Mouse (Mus musculus) midbrain, embryonic 11.5 days (tissue): ENCODE data around the gene Olfr212. TPM values are rescaled to one million over a fixed set of nuclear protein-coding genes. Genes with fewer than 3 reads are reported as not detected.
"Not testable (repeated sequence)": the region's sequence is repeated elsewhere in the genome, so short reads cannot be mapped to it uniquely, and the experiment has no call there.

ENCODE experiments used
- ATAC-seq: fragments of 200-750 bp; cut with Nextera tagmentation; 2 replicates; pipeline ENCODE4 v1.8.0; 2017; ENCODE audit warnings: moderate TSS enrichment, moderate library complexity; ENCODE audit not compliant: low FRiP score
- DNase-seq: peaks from one replicate; pipeline ENCODE4 v3.0.0; 2015; ENCODE audit warnings: low spot score; ENCODE audit errors: missing footprints
- H3K27ac ChIP-seq: fragments of 300-500 bp; sonication (generic); 2 replicates; pipeline ENCODE4 v1.5.1; 2014; ENCODE audit warnings: low read depth, low read length
- H3K27me3 ChIP-seq: fragments of 300-500 bp; sonication (generic); 2 replicates; pipeline ENCODE4 v1.6.1; 2014; ENCODE audit warnings: mild to moderate bottlenecking, low read length, moderate library complexity, mixed read lengths; ENCODE audit not compliant: control insufficient read depth, insufficient read depth
- H3K36me3 ChIP-seq: fragments of 300-500 bp; sonication (generic); 2 replicates; pipeline ENCODE4 v1.6.1; 2014; ENCODE audit warnings: mild to moderate bottlenecking, low read length, moderate library complexity, mixed read lengths; ENCODE audit not compliant: control insufficient read depth, insufficient read depth
- H3K4me1 ChIP-seq: fragments of 300-500 bp; sonication (generic); 2 replicates; pipeline ENCODE4 v1.6.1; 2014; ENCODE audit warnings: low read length; ENCODE audit not compliant: control insufficient read depth, insufficient read depth
- H3K4me2 ChIP-seq: fragments of 300-500 bp; sonication (generic); 2 replicates; pipeline ENCODE4 v1.6.1; 2014; ENCODE audit warnings: mild to moderate bottlenecking, moderate library complexity
- H3K4me3 ChIP-seq: fragments of 300-500 bp; sonication (generic); 2 replicates; pipeline ENCODE4 v1.5.1; 2014; ENCODE audit warnings: low read depth, low read length
- H3K9ac ChIP-seq: fragments of 300-500 bp; sonication (generic); 2 replicates; pipeline ENCODE4 v1.6.1; 2014; ENCODE audit warnings: low read length
- H3K9me3 ChIP-seq: fragments of 300-500 bp; sonication (generic); 2 replicates; pipeline ENCODE4 v1.6.1; 2016; ENCODE audit warnings: low read length; ENCODE audit not compliant: control insufficient read depth
- WGBS: fragments of 180-500 bp; shearing (Covaris S2); extraction: QIAGEN DNeasy Blood & Tissue Kit; methylation state at CpG from one replicate; pipeline ENCODE4 v1.1.7; 2014; 5-methylcytosine and 5-hydroxymethylcytosine counted together
- polyA plus RNA-seq: library from polyadenylated mRNA; unstranded; fragments of >200 nt; fragmentation: Nextera tagmentation; extraction: Ambion mirVana; gene quantifications from 2 replicates; pipeline ENCODE4 v1.2.1, GENCODE M21; 2014

The Olfr212 gene
- polyA plus RNA-seq, 1 experiment from 2014 or later, result 0.04 TPM

DNA sequence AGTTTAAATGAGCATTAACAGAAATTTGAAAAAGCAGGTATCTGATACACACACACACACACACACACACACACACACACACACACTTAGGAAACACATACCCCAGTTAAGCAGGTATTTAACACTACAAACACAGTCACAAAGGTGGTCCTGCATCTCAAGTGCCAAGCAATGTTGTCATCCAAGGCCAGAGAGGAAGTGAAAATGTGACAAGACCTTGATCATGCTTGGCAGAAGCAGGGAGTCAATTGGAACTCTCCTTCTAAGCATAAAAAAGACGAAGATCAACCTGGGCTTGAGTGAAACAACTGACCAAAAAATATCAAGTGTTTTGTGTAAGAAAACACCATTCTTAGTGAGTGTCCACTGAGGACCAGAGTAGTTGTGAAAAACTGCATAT lies 10.4 kb upstream of the Olfr212 start:
- Histone ChIP-seq H3K36me3 (no peaks in the 10 kb centered on the region), H3K4me2 (no peak overlapping the region), H3K27ac (no peak overlapping the region), H3K27me3 (no peaks in the 10 kb centered on the region), H3K4me3 (no peak overlapping the region), H3K9ac (no peak overlapping the region), H3K9me3 (no peaks in the 10 kb centered on the region), H3K4me1 (no peaks in the 10 kb centered on the region)
- DNase-seq, result no peak
- WGBS, result 68% methylated on average over 1 of the region's 1 CpGs
- no peak for ATAC-seq

DNA sequence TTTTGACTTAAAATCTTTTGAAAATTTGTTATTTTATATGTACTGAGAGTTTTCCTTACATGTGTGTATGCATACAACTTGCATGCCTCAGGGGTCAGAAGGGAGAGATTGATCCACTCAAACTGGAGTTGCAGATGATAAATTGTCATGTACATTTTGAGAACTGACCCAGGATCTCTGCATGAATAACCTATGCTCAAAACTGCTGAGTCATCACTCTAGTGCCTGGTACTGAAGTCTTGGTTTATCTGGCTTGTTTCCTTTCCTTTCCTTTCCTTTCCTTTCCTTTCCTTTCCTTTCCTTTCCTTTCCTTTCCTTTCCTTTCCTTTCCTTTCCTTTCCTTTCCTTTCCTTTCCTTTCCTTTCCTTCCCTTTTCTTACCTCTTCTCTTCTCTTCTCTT lies 8.5 kb downstream of the Olfr212 start:
- Histone ChIP-seq H3K27ac (no peak overlapping the region), H3K4me3 (no peak overlapping the region), H3K4me2 (no peak overlapping the region), H3K9me3 (no peaks in the 10 kb centered on the region), H3K4me1 (no peaks in the 10 kb centered on the region), H3K27me3 (no peaks in the 10 kb centered on the region), H3K9ac (no peak overlapping the region), H3K36me3 (no peaks in the 10 kb centered on the region)
- no peak for DNase-seq
- ATAC-seq, result no peak

DNA sequence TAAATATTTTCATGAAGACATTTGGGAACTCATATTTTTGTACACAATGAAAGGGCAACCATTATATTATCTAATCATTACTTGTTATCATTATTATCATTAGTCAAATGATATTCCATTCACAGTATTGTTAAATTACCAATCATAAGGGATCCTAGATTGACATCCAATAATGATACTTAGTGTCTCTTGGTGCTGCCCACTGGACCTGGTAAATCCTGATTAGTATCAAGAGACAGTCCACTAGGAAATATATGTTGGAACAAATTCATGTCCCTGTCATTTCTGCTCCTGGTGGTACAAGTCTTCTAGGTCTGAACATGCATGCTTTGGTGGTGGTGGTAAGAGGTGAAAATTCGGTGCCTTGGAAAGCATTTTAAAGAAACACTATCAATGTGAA lies 31.8 kb downstream of the Olfr212 start, which contains the start of gene Olfr213:
Gene Olfr213 (plus strand): TSS at position 301 of the 400 bp plus-strand sequence.
- no peaks in the 10 kb centered on the region for H3K27me3 ChIP-seq
- H3K4me2 ChIP-seq, result no peak within 1 kb of the TSS
- DNase-seq (no peak), ATAC-seq (no peak)
- no peak within 1 kb of the TSS for H3K4me3 ChIP-seq
- H3K9me3 ChIP-seq, result no peaks in the 10 kb centered on the region
- H3K9ac ChIP-seq, result no peak within 1 kb of the TSS
- H3K36me3 ChIP-seq, result no peaks in the 10 kb centered on the region
- no peak within 1 kb of the TSS for H3K27ac ChIP-seq
- WGBS, result 89% methylated on average over 1 of the region's 1 CpGs
- no peaks in the 10 kb centered on the region for H3K4me1 ChIP-seq

DNA sequence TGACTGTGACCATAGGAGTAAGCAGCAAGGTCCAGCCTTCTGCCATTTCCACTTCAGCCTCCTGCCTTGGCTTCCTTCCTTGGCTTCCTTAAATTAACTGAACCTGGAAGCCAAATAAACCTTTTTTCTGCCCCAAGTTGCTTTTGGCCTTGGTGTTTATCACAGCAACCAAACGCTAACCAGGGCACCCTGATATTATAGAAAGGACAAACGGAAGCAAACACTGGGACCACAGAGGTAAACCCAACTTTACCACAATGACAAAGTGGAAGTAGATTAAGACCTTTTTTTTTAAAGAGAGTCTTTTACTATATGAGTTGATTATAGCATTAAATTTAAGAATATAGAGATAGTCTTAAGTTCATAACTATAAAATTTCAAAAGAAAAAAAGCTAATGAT lies 36.2 kb downstream of the Olfr212 start:
- H3K4me1 ChIP-seq, result no peaks in the 10 kb centered on the region
- no peak overlapping the region for H3K27ac ChIP-seq
- H3K9ac ChIP-seq, result no peak overlapping the region
- no peaks in the 10 kb centered on the region for H3K27me3 ChIP-seq
- no peaks in the 10 kb centered on the region for H3K9me3 ChIP-seq
- H3K36me3 ChIP-seq, result no peaks in the 10 kb centered on the region
- no peak overlapping the region for H3K4me2 ChIP-seq
- WGBS, result 96% methylated on average over 2 of the region's 2 CpGs
- no peak overlapping the region for H3K4me3 ChIP-seq
- DNase-seq (no peak), ATAC-seq (no peak)

DNA sequence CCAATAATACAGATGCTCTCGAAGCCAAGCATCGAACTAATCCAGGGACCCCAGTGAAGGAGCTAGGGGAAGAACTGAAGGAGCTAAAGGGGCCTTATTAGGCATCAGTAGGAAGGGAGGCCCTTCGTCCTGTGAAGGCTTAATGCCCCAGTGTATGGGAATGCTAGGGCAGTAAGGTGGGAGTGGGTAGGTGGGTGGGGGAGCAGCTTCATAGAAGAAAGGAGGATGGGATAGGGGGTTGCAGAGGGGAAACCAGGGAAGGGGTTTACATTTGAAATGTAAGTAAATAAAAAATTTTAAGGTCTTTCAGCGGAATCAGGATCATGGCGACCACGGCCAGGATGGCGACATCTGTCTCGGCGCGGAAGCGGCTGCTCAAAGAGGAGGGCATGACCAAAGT lies 44.5 kb downstream of the Olfr212 start, which contains the start of gene Gm5580:
Gene Gm5580 (plus strand): TSS at position 301 of the 400 bp plus-strand sequence.
- not testable (repeated sequence) for H3K4me3 ChIP-seq, ATAC-seq, H3K4me2 ChIP-seq, DNase-seq, H3K9ac ChIP-seq, H3K4me1 ChIP-seq, H3K27ac ChIP-seq, H3K36me3 ChIP-seq, H3K27me3 ChIP-seq, H3K9me3 ChIP-seq
- WGBS, result 94% methylated on average over 11 of the region's 11 CpGs

DNA sequence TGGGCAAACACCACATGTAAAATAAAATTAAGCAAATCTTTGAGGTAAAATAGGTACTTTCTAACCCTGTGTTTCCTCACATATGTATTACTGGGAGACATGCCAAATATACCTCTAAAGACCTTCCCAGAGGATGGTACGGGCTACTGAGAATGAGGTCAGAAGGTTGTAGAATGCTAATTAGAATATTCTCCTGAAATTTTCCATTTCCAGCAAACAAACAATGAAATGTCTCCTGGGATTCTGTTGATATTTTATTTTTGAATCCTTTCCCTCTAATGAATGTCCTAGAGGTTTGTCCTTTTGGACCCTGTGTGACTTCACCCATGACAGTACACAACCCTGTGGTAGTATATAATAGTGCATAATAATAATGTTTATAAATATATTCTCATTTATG lies 47.6 kb downstream of the Olfr212 start, which contains the start of gene Olfr214:
Gene Olfr214 (plus strand): TSS at position 301 of the 400 bp plus-strand sequence.
- no peak for DNase-seq
- Histone ChIP-seq H3K4me1 (no peaks in the 10 kb centered on the region), H3K9ac (no peak within 1 kb of the TSS), H3K27ac (no peak within 1 kb of the TSS), H3K4me3 (no peak within 1 kb of the TSS), H3K36me3 (no peaks in the 10 kb centered on the region), H3K9me3 (no peaks in the 10 kb centered on the region), H3K4me2 (no peak within 1 kb of the TSS), H3K27me3 (no peaks in the 10 kb centered on the region)
- WGBS, result 85% methylated on average over 1 of the region's 1 CpGs
- ATAC-seq, result no peak

DNA sequence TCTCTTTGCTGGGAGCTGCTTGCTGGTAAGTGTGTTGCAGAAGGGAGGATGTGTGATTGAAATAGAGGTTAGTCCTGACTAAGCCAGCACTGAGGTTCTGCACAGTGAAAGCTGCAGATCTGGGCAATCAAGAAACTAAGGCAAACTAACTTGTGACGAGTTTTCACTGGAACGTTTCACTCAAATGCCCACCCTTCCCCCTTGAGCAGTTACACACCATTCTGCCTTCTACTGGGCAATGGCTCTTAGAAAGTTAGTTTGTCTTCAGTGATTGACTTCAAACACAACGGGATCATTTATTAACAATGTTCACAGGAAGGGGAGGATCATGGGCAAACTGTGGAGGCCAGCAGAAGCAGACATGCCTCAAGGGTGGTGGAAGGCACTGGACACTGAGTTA lies 48.6 kb downstream of the Olfr212 start:
- Histone ChIP-seq H3K4me2 (no peak overlapping the region), H3K27me3 (no peaks in the 10 kb centered on the region), H3K27ac (no peak overlapping the region), H3K4me3 (no peak overlapping the region), H3K4me1 (no peaks in the 10 kb centered on the region), H3K36me3 (no peaks in the 10 kb centered on the region), H3K9me3 (no peaks in the 10 kb centered on the region), H3K9ac (no peak overlapping the region)
- WGBS, result 72% methylated on average over 3 of the region's 3 CpGs
- DNase-seq (no peak), ATAC-seq (no peak)

Other genes starting within 250 kb of the Olfr212 start
- gene Zfand4, start 242.3 kb upstream of the Olfr212 start, polyA plus RNA-seq, result 13.3 and 14.3 TPM in 2 replicates
- gene March8, start 168.5 kb upstream of the Olfr212 start, polyA plus RNA-seq, result 35.3 and 37.4 TPM in 2 replicates
- gene Alox5, start 45.3 kb upstream of the Olfr212 start, polyA plus RNA-seq, result 0.88 and 1.6 TPM in 2 replicates
- gene Olfr211, start 17.4 kb upstream of the Olfr212 start, polyA plus RNA-seq, result not detected in 2 replicates
- not detected in 2 replicates for gene Olfr213, start 31.9 kb downstream of the Olfr212 start, polyA plus RNA-seq
- gene Gm5580, start 44.6 kb downstream of the Olfr212 start, polyA plus RNA-seq, result 0.45 and 0.68 TPM in 2 replicates
- gene Olfr214, start 47.7 kb downstream of the Olfr212 start, polyA plus RNA-seq, result not detected in 2 replicates
- not detected in 2 replicates for gene Olfr215, start 77.7 kb downstream of the Olfr212 start, polyA plus RNA-seq
- 369 and 397 TPM in 2 replicates for gene Zfp422, start 122.5 kb downstream of the Olfr212 start, polyA plus RNA-seq
- gene Depp1, start 144.1 kb downstream of the Olfr212 start, polyA plus RNA-seq, result 6.5 and 6.8 TPM in 2 replicates
- 41.2 and 42.6 TPM in 2 replicates for gene Rassf4, start 167.4 kb downstream of the Olfr212 start, polyA plus RNA-seq
- gene Tmem72, start 210.4 kb downstream of the Olfr212 start, polyA plus RNA-seq, result 0.08 and 0.10 TPM in 2 replicates